Mouse (Mus musculus) intestine, postnatal 0 days (tissue): Measurements from ENCODE around the gene Iqgap1. TPM values are rescaled to one million over a fixed set of nuclear protein-coding genes. Genes with fewer than 3 reads are reported as not detected.
A peak's percentile ranks its signal among the peaks of the same experiment; 100 is the strongest.

Source experiments
- ATAC-seq: fragments of 200-750 bp; cut with Nextera tagmentation; 2 replicates; pipeline ENCODE4 v1.8.0; 2017; ENCODE audit warnings: mild to moderate bottlenecking, moderate TSS enrichment, moderate library complexity
- H3K27ac ChIP-seq: fragments of 300-500 bp; sonication (generic); 2 replicates; pipeline ENCODE4 v1.5.1; 2014; ENCODE audit warnings: mild to moderate bottlenecking, low read depth, low read length, moderate library complexity
- H3K27me3 ChIP-seq: fragments of 300-500 bp; sonication (generic); replicated peaks from 2 replicates; pipeline ENCODE4 v1.6.1; 2014; ENCODE audit warnings: low read length, mixed read lengths; ENCODE audit not compliant: control insufficient read depth, insufficient read depth
- H3K36me3 ChIP-seq: fragments of 300-500 bp; sonication (generic); 2 replicates; pipeline ENCODE4 v1.6.1; 2014; ENCODE audit warnings: mild to moderate bottlenecking, moderate library complexity; ENCODE audit not compliant: control insufficient read depth, insufficient read depth
- H3K4me1 ChIP-seq: fragments of 300-500 bp; sonication (generic); replicated peaks from 2 replicates; pipeline ENCODE4 v1.6.1; 2014; ENCODE audit warnings: antibody characterized with exemption, low read length, mixed read lengths; ENCODE audit not compliant: control insufficient read depth, insufficient read depth
- H3K4me2 ChIP-seq: fragments of 300-500 bp; sonication (generic); replicated peaks from 2 replicates; pipeline ENCODE4 v1.6.1; 2014; ENCODE audit warnings: low read depth, mild to moderate bottlenecking, moderate library complexity
- H3K4me3 ChIP-seq: fragments of 300-500 bp; sonication (generic); 2 replicates; pipeline ENCODE4 v1.5.1; 2014; ENCODE audit warnings: low read depth, low read length
- H3K9ac ChIP-seq: fragments of 300-500 bp; sonication (generic); 2 replicates; pipeline ENCODE4 v1.6.1; 2014; ENCODE audit warnings: mild to moderate bottlenecking, low read depth, low read length
- H3K9me3 ChIP-seq: fragments of 300-500 bp; sonication (generic); 2 replicates; pipeline ENCODE4 v1.6.1; 2016; ENCODE audit warnings: mixed run types; ENCODE audit not compliant: control insufficient read depth
- CTCF ChIP-seq: sonication (generic); IDR thresholded peaks from 2 replicates; pipeline ENCODE4 v1.5.1; 2016; ENCODE audit warnings: low read depth, mild to moderate bottlenecking, control low read depth, antibody characterized with exemption, moderate library complexity
- WGBS: fragments of 180-500 bp; shearing (Covaris S2); extraction: QIAGEN DNeasy Blood & Tissue Kit; methylation state at CpG from one replicate; pipeline ENCODE4 v1.1.7; 2014; 5-methylcytosine and 5-hydroxymethylcytosine counted together
- polyA plus RNA-seq: library from polyadenylated mRNA; unstranded; fragments of >200 nt; fragmentation: Nextera tagmentation; extraction: Ambion mirVana; gene quantifications from 2 replicates; pipeline ENCODE4 v1.2.1, GENCODE M21; 2015

The Iqgap1 gene
- polyA plus RNA-seq, 1 experiment from 2014 or later: 32.3 TPM

DNA sequence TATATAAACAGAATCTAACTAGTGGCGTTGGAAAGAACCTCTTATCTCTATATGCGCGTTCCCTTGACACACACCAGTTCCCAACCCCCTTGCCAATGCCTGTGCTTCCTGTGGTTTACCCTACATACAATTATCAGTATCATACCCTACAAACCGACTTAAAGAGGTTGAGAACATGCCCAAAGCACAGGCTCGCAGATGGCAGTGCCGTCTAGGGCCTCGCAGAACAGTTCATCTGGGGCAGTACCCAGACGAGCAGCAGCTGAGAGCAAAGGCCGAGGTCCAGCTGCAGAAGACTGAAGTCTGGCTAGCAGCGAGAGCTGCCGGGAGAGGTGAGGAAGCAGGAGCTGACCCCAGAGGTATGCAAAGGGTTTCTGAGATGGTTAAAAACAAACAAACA lies 158.6 kb downstream of the Iqgap1 start:
- Histone ChIP-seq H3K9me3 (no peaks in the 10 kb centered on the region), H3K4me3 (no peak overlapping the region), H3K4me1 (peaks cover 7% of the 10 kb centered on the region), H3K36me3 (no peaks in the 10 kb centered on the region), H3K4me2 (peak overlapping the region; percentile 6; the same call in 1 of the 2 replicates), H3K27ac (peak overlapping the region; percentile 10), H3K27me3 (no peaks in the 10 kb centered on the region), H3K9ac (no peak overlapping the region)
- 19% methylated on average over 11 of the region's 11 CpGs for WGBS
- no peak for TF ChIP-seq CTCF
- ATAC-seq: no peak

- peaks cover 7% of the 10 kb centered on the region for H3K4me1 ChIP-seq
- no peaks in the 10 kb centered on the region for H3K9me3 ChIP-seq
- no peak for ATAC-seq
- WGBS: 50% methylated on average over 10 of the region's 10 CpGs
- no peak overlapping the region for H3K4me3 ChIP-seq
- no peak for TF ChIP-seq CTCF
- H3K27ac ChIP-seq: peak overlapping the region; percentile 10; the same call in 1 of the 2 replicates
- H3K36me3 ChIP-seq: no peaks in the 10 kb centered on the region
- no peak overlapping the region for H3K9ac ChIP-seq
- H3K27me3 ChIP-seq: no peaks in the 10 kb centered on the region
- peak overlapping the region; percentile 6; the same call in 1 of the 2 replicates for H3K4me2 ChIP-seq
These were observed 159.4 kb downstream of the Iqgap1 start for GRCm38 (mm10) chr7:80666198-80666915.

Other genes starting within 250 kb of the Iqgap1 start
- gene Crtc3, start 137.1 kb downstream of the Iqgap1 start, polyA plus RNA-seq: 11.5 and 13.8 TPM in 2 replicates
- gene Zscan2, start 34.9 kb upstream of the Iqgap1 start, polyA plus RNA-seq: 0.68 and 0.80 TPM in 2 replicates
- gene Wdr73, start 75.3 kb upstream of the Iqgap1 start, polyA plus RNA-seq: 9.3 and 9.6 TPM in 2 replicates
- 2.1 and 2.8 TPM in 2 replicates for gene Nmb, start 79.1 kb upstream of the Iqgap1 start, polyA plus RNA-seq
- 140 and 142 TPM in 2 replicates for gene Sec11a, start 121.8 kb upstream of the Iqgap1 start, polyA plus RNA-seq
- gene Zfp592, start 167.7 kb upstream of the Iqgap1 start, polyA plus RNA-seq: 4.2 and 5.0 TPM in 2 replicates
- 0.86 and 1.0 TPM in 2 replicates for gene Alpk3, start 231.6 kb upstream of the Iqgap1 start, polyA plus RNA-seq